Mouse (Mus musculus): ENCODE results near the gene Vmn2r31.
"Not testable (repeated sequence)": the region's sequence is repeated elsewhere in the genome, so short reads cannot be mapped to it uniquely, and the experiment has no call there.

Gene Vmn2r31

DNA sequence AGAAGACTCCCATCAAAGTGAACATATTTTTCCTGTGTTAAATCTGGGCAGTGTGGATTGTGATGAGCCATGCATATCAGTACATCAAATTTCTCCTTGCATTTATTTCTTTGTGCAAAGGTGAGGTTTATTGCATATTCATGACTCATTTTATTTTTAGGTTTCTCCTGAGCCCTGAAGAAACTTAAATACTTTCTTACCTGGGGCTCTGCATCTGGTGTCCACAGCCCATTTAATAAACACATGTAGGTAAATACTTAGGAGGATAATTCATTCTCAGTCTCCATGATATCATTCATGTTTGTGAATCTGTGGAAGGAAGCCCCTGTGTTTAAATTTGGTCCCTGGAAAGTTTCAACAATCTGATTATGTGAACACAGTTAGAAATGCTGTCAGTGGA lies at the start of gene Vmn2r31:
Gene Vmn2r31 (minus strand): TSS at position 101 of the 400 bp plus-strand sequence.
- DNase-seq = not testable (repeated sequence)

- not testable (repeated sequence) for DNase-seq
Measured at GRCm38 (mm10) chr7:7374431-7374830, 25.1 kb downstream of the Vmn2r31 start, which contains the start of gene Gm45783. Gene Gm45783 (minus strand): TSS chr7:7374573.

DNA sequence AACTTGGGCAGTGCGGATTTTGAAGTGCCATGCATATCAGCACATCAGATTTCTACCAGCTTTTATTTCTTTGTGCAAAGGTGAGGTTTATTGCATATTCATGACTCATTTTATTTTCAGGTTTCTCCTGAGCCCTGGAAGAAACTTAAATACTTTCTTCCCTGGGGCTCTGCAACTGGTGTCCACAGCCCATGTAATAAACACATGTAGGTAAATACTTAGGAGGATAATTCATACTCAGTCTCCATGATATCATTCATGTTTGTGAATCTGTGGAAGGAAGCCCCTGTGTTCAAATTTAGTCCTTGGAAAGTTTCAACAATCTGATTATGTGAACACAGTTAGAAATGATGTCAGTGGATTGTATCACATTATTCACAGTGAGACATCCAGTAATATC lies 62.0 kb downstream of the Vmn2r31 start, which contains the start of gene Vmn2r30:
Gene Vmn2r30 (minus strand): TSS at position 101 of the 400 bp plus-strand sequence.
- DNase-seq = not testable (repeated sequence)

All from thymus, adult 18-20 months (tissue).